7 mouse cellular contexts compared by ENCODE assay signal in genomic region chr3:152749461-152749871, GRCm38 (mm10). TPM values are rescaled to one million over a fixed set of nuclear protein-coding genes. Genes with fewer than 3 reads are reported as not detected.
DNase-seq lines count a peak whose midpoint lies in the region; ATAC-seq and TF ChIP-seq lines count a peak whose summit lies in the region.

No protein-coding gene starts in this region.

- ATAC-seq in kidney, embryonic 16.5 days (ENCODE audit: low FRiP score, low TSS enrichment): no peak
- peak; percentile 62 for ATAC-seq in CD4-positive, CD25-positive, alpha-beta regulatory T cell, adult 4 months
- ATAC-seq in Patski: no peak
- ATAC-seq in heart, postnatal 0 days (ENCODE audit: insufficient read depth, low read depth): no peak
- peak; percentile 79 for ATAC-seq in megakaryocyte-erythroid progenitor cell, adult 5-6 weeks (replicated peaks; ENCODE audit: low FRiP score, low TSS enrichment, poor library complexity, severe bottlenecking)

- no peaks in the 10 kb centered on the region for H3K27me3 ChIP-seq in kidney, embryonic 16.5 days (ENCODE audit: insufficient read depth, low read length)
- no peaks in the 10 kb centered on the region for H3K27me3 ChIP-seq in Patski
- no peaks in the 10 kb centered on the region for H3K27me3 ChIP-seq in heart, postnatal 0 days (ENCODE audit: control insufficient read depth, insufficient read depth, low read length)

- H3K4me3 ChIP-seq in kidney, embryonic 16.5 days (ENCODE audit: low read length): no peak overlapping the region
- H3K4me3 ChIP-seq in heart, postnatal 0 days (ENCODE audit: low read depth, low read length): no peak overlapping the region

- WGBS in kidney, embryonic 16.5 days: 40% methylated on average over 3 of the region's 3 CpGs
- 21% methylated on average over 3 of the region's 3 CpGs for WGBS in heart, postnatal 0 days

- in situ Hi-C loops in Patski (cut with MboI; ENCODE audit: low pct_unique_long_range_greater_than_20kb): loop anchor here (5.0 to 10.0 kb wide), 3 partner anchors 277 to 635 kb away; no protein-coding TSS in a partner anchor

- no peak overlapping the region for H3K4me2 ChIP-seq in kidney, embryonic 16.5 days (replicated peaks; ENCODE audit: low read depth, low read length)
- no peak overlapping the region for H3K4me2 ChIP-seq in heart, postnatal 0 days (ENCODE audit: low read depth, low read length)

- no peak for TF ChIP-seq EP300 in heart, postnatal 0 days (IDR thresholded peaks at IDR 0.05; ENCODE audit: low read depth)

- no peak overlapping the region for H3K9ac ChIP-seq in kidney, embryonic 16.5 days (replicated peaks; ENCODE audit: low read length)
- H3K9ac ChIP-seq in heart, postnatal 0 days (replicated peaks; ENCODE audit: low read depth, low read length): no peak overlapping the region

- DNase-seq in kidney, adult 9 months: peak; percentile 49
- no peak for DNase-seq in Patski (ENCODE audit: low read depth, low spot score)
- peak; percentile 57 for DNase-seq in heart, postnatal 0 days (ENCODE audit: low spot score)
- DNase-seq in spleen, adult 18-20 months: no peak

- no peak overlapping the region for H3K27ac ChIP-seq in kidney, embryonic 16.5 days (ENCODE audit: low read length)
- no peak overlapping the region for H3K27ac ChIP-seq in heart, postnatal 0 days (ENCODE audit: low read depth)

- H3K36me3 ChIP-seq in kidney, embryonic 16.5 days (ENCODE audit: insufficient read depth, low read length): peaks cover 13% of the 10 kb centered on the region; the same call in 1 of the 2 replicates
- peaks cover 13% of the 10 kb centered on the region; the same call in 1 of the 2 replicates for H3K36me3 ChIP-seq in heart, postnatal 0 days (replicated peaks; ENCODE audit: control insufficient read depth, insufficient read depth, low read length)

- TF ChIP-seq CTCF in Patski (IDR thresholded peaks at IDR 0.05): peak; percentile 73
- TF ChIP-seq CTCF in heart, postnatal 0 days (IDR thresholded peaks at IDR 0.05; ENCODE audit: low read depth): peak; percentile 69

- POLR2A ChIA-PET in Patski (lab: Charles Lee): interaction anchor here (1.7 kb wide), 1 partner anchor 354 kb away, joined by 7 read pairs; the partner anchor contains the start of gene Zzz3

- no peaks in the 10 kb centered on the region for H3K4me1 ChIP-seq in kidney, embryonic 16.5 days (ENCODE audit: insufficient read depth, low read length)
- H3K4me1 ChIP-seq in heart, postnatal 0 days (ENCODE audit: control insufficient read depth, insufficient read depth): no peaks in the 10 kb centered on the region

- CTCF ChIA-PET in Patski (lab: Charles Lee): interaction anchor here (0.7 to 5.5 kb wide), 25 partner anchors 10 to 490 kb away, joined by 3 to 41 read pairs (median 4); partner anchors contain the start of gene Zzz3

- H3K9me3 ChIP-seq in kidney, embryonic 16.5 days (ENCODE audit: low read length): peaks cover 5% of the 10 kb centered on the region; the same call in 1 of the 2 replicates
- H3K9me3 ChIP-seq in heart, postnatal 0 days (replicated peaks; ENCODE audit: control insufficient read depth, low read length): no peaks in the 10 kb centered on the region

RNA-seq across cellular contexts. Expression of gene Pigk, which starts 35.6 kb away (rescaled TPM):
- 43.9 and 47.9 TPM in 2 replicates for polyA plus RNA-seq in kidney, embryonic 16.5 days (2015; fragmentation: Nextera tagmentation; extraction: Ambion mirVana)
- polyA plus RNA-seq in CD4-positive, CD25-positive, alpha-beta regulatory T cell, adult 4 months (2017; shearing (Covaris generic)): 10 to 100 TPM; 51.1 to 60.6 TPM
- 103 TPM for polyA plus RNA-seq in Patski (2021)
- 17.8 and 22.8 TPM in 2 replicates for total RNA-seq in heart, postnatal 0 days (2014; rRNA removed; ENCODE audit: low replicate concordance)
- 28.4 and 29.0 TPM in 2 replicates for polyA plus RNA-seq in heart, postnatal 0 days (2015; fragmentation: Nextera tagmentation; extraction: Ambion mirVana)
- 32.8 and 36.6 TPM in 2 replicates for total RNA-seq in megakaryocyte-erythroid progenitor cell, adult 5-6 weeks (2014; fragmentation: Nextera tagmentation)
- 63.0 and 64.0 TPM in 2 replicates for total RNA-seq in megakaryocyte-erythroid progenitor cell, adult 5-6 weeks (2017)

Comparison
In these comparisons a context has a peak if more than half of its experiments do, and no peak if none do; other contexts are left out.
1. DNase-seq: peak in kidney, adult 9 months (single experiment) and heart, postnatal 0 days (single experiment); none in Patski (single experiment) and spleen, adult 18-20 months (0 of 2).
2. ATAC-seq: peak in CD4-positive, CD25-positive, alpha-beta regulatory T cell, adult 4 months (single experiment) and megakaryocyte-erythroid progenitor cell, adult 5-6 weeks (single experiment); none in kidney, embryonic 16.5 days (single experiment), Patski (single experiment) and heart, postnatal 0 days (single experiment).